Mouse (Mus musculus) large intestine, adult 2 months (tissue): ENCODE results near the gene Cpa4. TPM values are rescaled to one million over a fixed set of nuclear protein-coding genes. Genes with fewer than 3 reads are reported as not detected.

Experiments used
- DNase-seq: peaks from one replicate; pipeline ENCODE4 v3.0.0-alpha.2; 2012; ENCODE audit warnings: low read depth, low spot score
- WGBS: fragments of 180-500 bp; shearing (Covaris S2); methylation state at CpG from one replicate; pipeline ENCODE4 v1.1.7; 2018; 5-methylcytosine and 5-hydroxymethylcytosine counted together
- polyA plus RNA-seq: library from polyadenylated mRNA; depleted of rRNA; stranded (reverse); fragments of >200 nt; gene quantifications from 2 replicates; pipeline ENCODE4 v1.2.3, GENCODE M21; 2012

The Cpa4 gene
- polyA plus RNA-seq, 1 experiment: not detected

DNA sequence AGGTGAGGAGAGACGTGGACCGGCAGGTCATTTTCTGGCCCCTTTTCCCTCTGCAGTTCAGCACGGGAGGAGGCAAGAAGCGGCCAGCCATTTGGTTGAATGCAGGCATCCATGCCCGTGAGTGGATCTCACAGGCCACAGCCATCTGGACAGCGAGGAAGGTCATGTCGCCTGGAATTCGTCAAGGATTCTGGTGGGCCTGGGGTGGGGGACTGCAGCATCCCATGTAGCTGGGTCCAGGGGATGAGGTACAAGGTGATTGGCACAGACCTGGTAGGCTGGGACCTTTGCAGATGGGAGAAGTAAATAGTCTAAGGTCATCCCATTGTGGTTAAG lies 12.6 kb downstream of the Cpa4 start:
- 92% methylated on average over 8 of the region's 8 CpGs for WGBS
- no peak for DNase-seq

DNA sequence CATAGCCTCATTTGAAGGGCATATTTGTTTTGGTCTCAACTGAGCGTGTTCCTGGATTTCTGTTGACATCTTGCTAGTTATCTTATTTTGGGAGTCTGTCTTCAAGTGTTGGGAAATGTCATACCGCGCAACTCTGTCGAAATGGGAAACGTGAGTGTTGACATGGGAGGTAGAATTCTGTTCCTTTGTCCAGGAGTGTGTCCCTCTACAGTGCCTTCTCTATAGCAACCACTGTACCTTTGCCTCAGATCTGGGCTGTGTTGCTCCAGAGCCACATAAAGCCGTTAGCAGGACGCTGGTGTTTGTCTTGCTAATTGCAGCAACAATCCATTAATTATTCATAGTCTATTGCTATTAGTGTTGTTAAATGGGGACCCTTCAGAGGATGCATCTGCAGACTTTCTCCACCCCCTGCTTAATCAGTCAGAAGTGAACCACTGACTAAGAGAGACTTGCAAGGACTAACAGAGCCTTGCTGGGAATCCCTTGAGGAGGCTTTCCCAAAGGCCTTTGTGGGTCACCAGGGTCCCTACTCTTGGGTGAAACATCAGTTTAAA lies 18.8 kb downstream of the Cpa4 start:
- 80% methylated on average over 7 of the region's 7 CpGs for WGBS
- no peak for DNase-seq

DNA sequence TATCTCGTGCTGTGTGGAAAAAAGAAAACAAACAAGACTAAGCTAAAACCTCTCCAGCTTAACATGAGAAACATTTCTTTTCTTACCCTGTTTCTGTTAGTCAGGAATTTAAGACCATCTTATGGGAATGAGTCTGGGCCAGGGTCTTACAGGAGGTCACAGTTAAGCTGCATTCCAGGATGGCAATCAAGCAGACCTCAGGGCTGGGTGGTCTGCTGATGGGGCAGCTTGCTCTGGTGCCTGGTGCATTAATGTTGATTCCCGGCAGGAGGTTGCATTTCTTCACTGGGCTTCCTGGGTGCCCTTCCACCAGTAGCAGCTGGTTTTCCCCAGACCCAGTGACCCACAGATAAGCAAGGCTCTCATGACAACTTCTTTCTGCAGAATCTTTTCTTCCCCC lies 21.6 kb downstream of the Cpa4 start:
- no peak for DNase-seq
- 32% methylated on average over 2 of the region's 2 CpGs for WGBS

DNA sequence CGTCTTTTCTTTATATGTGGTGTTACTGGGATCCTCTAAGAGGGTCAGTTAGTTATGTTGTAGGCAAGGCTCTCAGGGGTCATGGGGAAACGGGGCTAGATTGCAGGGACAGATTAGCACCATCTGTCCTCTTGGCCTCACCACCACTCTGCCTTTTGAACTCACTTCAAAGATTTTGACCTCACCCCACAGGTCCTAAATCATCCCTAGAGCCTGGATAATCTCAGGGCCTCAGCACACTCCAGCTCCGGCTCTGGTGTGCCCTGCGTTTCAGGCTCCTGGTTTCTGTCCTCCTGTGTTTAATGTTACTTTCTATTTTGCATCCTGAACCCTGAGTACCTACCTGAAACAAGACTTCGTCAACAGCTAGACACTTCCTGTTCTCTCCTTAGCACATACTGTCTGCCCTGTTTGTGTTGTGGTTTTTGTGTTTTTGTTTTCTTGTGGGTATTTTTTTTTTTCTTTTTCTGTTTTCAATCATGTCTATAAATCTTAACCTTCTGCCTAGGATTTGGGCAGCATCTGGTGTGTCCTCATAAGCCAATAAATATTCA lies 23.8 kb downstream of the Cpa4 start:
- no peak for DNase-seq
- 43% methylated on average over 5 of the region's 5 CpGs for WGBS

DNA sequence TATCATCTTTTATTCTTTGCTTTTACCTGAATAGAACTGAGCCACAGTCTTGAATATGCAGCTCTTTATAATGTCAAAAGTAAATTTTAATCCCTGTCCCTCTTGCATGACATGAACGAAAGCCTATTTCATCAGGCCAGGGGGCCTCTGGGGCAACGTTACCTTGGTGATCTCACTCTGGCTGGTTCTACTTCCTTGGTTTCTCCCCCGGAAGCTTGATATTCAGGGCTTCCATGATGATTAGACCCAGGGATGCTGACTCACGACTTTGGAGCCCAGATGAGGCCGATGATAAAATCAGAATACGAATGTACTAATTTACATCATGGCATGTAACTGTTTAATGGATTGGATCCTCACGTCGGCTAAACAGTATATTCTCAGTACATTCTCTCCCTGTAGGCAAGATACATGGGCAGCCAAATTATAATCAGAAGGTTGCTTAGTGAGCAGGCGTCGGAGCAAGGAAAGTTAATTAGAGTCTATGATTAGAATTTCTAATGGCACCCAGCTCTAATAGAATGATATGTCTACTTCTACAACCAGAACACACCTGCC lies 24.3 kb downstream of the Cpa4 start:
- no peak for DNase-seq
- 82% methylated on average over 10 of the region's 10 CpGs for WGBS

DNA sequence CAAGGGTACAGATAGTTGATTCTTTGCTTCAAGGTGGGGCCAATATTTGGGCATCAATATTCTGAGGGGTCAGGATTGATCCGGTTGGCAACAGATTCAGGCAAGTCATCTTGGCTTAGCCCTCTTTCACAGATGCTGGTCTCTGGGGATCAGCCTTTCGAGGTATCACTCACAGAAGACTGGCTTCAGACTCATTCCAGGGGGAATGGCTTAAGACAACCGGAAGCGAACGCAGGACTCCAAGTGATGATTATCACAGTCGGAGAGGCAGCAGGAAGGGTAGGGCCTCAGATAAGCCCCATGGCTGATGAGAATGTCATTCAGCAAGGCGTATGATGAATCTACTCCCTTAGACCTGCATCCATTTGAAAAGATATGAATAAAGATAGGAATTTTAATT lies 26.2 kb downstream of the Cpa4 start:
- no peak for DNase-seq
- 89% methylated on average over 7 of the region's 7 CpGs for WGBS

DNA sequence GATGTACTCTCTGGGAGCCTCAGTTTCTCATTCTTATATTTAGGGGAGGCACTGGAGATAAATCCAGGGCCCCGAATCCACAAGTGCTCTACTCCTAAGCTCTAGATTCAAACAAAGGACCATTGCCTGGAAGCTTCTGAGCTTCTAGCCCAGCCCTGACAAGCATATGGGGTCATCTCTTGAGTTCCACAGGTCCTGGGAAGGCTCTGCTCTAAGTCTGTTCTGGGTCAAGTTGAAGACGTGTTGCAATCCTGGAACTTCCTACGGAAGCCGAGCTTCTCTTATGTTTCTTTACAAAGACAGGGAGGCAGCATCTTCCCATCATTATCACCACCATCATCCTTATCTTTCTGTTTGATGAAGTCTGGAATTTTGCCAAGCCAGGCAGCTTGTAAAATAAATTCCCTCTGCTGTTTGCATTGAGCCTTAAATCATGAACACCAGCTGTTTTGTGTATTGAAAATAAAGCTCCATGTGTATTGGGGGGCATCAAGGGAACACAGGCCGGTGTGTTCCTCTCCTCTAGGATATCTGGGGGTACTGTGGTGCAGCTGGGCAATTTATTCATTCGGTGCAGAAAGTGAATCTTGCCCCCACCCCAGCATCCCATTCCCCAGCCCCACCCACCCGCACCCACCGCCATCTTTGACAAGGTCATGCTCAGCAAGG lies 28.2 kb downstream of the Cpa4 start:
- no peak for DNase-seq
- WGBS: 63% methylated on average over 8 of the region's 8 CpGs

DNA sequence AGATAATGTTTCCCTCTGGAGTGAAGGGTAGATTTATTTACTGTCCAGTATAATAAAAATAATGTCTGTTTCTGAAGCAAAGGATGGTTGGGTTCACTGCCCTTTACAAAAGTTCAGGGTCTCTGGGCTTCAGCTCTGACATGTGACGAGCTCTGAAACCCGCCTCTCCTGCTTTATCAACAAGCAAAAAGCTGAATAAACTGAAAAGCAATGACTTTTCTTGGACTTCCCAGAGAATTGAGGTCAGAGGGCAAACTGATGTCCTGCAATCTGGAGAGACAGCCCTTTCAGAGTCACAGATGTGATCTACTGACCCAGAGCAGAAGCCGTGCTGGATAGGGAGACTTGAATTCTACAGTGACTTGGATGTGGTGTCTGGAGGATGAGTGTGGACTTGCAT lies 31.9 kb downstream of the Cpa4 start:
- WGBS: 61% methylated on average over 3 of the region's 3 CpGs
- no peak for DNase-seq

DNA sequence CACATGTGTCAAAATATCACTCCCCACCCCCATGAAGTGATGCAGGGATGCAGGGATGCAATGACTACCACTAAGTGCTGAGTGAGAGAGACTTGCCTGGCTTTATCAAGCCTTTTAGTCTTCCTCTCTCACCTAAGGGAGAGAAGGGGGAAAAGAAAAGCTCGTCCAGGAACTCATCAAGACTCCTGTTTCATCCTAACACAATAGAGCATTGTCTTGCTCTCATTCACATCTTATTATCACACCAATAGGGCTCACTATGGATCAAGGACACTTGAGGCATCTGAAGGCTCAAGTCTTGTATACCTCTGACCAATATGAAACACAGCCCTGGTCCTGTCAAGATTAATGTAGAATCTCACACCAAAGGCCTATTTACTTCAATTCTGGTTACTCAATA lies 32.8 kb downstream of the Cpa4 start:
- no peak for DNase-seq
- WGBS: 73% methylated on average over 1 of the region's 1 CpGs

DNA sequence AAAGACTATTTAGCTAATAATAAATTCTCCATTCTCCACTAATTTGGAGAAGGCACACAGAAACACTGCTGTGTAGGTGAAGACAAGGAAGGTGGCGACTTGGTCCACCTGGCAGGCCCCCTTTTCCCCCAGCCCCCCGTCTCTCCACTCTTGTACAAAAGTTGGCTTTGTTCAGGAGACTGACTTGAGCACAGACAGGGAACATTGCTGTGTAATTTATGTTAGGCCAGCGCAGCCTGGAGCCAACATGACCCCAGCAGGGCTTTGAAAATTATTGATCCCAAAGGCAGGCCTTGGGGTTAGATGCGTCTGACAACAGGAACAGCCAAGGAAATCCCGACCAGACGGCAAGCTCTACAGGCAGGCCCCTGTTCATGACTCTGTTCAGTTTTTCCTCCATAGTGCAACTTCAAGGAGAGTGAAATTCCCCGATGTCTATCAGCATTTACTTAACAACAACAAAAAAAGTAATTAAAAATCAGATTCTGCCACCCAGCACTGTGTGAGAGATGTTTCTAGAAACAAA lies 36.2 kb downstream of the Cpa4 start:
- 76% methylated on average over 7 of the region's 7 CpGs for WGBS
- DNase-seq: no peak

DNA sequence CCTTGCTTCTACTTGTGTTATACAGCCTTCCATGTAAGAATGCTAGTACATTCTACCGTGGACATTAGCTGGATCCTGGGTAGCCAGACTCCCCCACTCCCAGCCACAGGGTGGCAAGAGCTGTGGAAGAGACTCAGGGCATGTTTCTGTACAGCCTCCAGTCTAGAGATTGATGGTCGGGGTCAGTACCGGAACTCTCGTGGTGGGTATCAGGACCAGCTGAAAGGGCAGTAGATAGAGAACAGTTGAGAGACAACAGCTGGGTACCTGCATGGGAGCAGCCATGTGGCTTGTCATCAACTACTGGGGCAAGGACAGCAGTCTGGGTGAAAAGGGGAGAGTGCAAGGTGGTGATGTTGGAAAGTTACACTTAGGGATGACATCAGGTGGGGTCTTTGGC lies 36.9 kb downstream of the Cpa4 start:
- 88% methylated on average over 4 of the region's 4 CpGs for WGBS
- DNase-seq: no peak

DNA sequence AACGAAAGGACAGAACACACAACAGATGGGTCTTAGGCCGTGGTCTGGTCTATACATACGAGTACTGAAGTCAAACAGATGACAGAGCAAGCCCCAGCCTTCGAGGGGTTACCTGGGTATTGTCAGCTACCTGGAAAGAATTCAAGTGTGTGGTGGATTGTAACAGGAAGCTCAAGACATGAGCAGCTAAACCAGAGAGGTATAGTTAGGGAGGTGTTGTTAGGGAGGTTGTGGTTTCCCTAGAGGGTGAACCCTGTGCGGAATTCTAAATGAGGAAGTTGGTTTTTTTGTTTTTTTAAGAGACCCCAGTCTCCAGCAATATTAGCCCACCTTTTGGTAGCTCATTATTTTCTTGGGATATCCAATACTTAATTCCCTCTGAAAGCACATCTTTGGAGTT lies 37.5 kb downstream of the Cpa4 start:
- DNase-seq: no peak
- 69% methylated on average over 5 of the region's 5 CpGs for WGBS

DNA sequence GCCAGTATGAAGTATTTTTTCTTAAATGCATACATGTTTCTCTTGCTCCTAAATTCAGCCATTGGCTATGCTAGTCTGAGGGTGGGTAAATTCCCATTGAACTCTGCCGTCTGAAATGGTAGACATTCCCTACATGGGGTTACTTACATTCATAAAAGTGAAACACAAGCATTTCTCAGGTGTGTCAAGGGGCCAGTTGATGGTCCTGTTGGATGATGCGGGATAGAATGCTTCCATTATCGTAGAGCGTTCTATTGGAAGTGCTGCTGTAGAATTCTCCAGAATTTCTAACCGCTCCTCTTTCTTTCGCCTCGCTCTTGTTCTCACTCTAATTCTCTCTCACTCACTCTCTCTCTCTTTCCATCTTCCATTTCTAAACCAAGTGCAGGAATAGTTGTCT lies 42.5 kb downstream of the Cpa4 start, which contains the start of gene Cpa5:
Gene Cpa5, plus strand, starts transcription at position 301 of the 400 bp plus-strand sequence.
- WGBS: 95% methylated on average over 7 of the region's 7 CpGs
- DNase-seq: no peak

DNA sequence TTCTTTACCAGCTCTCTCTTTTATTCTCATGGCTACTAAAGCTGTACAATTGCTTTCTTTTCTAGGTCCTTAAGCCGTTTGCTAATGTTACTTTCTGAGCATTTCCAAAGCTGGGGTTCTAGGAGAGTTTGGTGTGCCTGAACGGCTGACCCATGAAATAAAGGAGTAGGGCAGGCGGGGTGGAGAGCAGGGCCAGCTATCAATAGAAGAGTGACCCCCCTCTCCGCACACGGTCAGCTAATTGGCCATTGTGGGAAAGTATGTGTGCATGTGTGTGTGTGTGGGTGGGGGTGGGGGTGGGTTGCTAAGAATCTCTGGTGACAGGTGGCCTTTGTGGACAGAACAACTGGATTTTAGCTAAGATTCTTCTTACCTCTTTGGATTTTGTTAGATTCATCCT lies 43.0 kb downstream of the Cpa4 start:
- no peak for DNase-seq
- 73% methylated on average over 5 of the region's 5 CpGs for WGBS

DNA sequence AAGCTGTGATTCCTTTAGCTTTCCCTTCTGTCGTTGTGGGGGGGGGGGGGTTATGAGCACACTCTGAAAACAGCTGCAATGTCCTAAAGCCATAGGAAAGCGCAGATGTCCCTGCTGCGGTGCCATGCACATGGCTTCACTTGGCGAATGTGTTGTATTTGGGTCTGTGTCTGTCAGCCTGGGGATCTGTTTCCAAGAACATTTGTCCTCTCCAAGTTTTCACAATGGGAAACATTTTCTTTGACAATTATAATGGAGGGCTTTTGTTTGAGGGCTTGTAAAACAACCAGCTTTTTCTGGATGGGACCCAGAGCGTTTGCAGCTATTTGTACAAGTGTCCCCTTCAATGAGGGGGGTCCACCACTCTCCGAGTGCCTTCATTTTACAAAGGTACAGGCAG lies 46.1 kb downstream of the Cpa4 start:
- WGBS: 81% methylated on average over 6 of the region's 6 CpGs
- DNase-seq: no peak

DNA sequence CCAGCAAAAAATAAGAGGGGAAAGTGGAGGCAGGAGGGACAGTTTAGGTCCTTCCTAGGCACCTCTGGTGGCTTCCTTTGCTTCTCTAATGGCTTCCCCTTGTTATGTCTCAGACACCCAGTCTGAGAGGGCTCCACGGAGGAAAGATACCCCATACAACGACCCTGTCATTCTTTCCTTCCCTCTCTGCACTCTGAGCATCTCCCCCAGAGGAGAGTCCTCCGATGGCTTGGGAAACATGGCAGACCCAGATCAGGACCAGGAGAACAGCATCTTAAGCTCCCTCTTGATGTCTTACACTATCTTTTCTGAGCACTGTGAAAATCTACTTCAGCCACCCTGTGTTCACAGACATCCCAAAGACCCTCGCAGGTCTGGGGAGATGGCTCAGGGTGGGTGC lies 47.6 kb downstream of the Cpa4 start:
- no peak for DNase-seq
- WGBS: 45% methylated on average over 4 of the region's 4 CpGs

DNA sequence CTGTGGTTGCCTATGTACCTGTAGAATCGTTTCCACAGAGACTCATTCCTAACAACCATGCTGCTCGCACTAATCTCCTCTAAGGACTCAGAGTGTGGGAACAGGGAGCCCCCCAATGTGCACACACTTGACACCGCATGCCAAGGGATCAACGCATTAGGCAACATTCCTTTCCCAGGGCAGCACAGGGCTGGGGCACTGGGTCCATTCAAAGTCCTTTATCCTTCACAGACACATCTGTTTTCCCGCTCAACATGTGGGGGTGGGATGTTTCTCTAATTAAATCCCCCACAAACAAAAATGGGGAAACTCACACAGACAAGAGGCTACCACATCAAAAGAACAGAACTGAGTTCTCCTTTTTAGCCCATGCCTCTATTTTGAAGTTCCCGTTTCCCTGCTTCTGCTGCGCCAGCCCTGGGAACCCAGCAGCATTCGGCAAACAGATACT lies 48.3 kb downstream of the Cpa4 start:
- no peak for DNase-seq
- 41% methylated on average over 8 of the region's 8 CpGs for WGBS

DNA sequence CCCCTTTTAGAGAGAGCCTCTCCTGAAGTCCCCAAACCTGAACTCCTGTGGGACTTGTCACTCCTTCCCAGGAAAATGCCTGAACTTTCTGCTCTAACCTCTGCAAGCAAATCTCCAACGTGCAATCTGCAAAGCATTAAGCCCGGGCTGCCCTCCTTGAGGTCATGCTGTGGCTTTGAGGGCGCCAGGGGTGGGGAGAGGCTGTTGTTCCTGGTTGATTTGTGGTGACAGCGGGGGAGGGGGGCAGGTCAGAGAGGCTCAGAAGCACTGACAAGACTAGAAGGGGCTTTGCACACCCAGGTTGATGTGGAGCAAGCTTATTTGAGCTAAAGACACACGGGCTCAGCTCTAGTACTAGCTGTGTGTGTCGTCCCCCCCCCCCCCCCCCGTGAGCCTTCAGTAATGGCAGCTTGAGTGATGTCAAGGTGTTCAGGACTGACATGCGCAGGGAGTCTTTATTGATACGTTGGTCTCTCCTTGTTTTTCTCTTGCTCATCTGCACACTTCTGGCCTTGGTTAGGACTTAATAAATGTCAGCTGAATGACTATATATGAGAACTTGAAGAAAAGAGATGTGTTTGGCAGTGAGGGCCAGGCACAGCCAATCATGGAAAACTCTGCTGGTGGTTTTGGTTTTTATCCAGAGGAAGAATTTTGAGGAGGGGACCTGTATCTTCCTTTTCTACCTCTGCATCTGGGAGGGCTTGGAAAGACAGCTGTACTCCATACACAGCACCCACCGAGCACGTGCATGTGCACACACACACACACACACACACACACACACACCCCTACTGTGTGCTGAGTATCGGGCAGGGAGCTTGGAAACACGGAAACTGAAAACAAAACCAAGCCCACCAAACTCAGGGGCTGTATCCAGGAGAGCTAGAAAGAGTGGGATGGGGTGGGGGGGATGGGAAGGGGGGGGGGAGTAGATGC lies 49.1 kb downstream of the Cpa4 start:
- no peak for DNase-seq
- WGBS: 24% methylated on average over 13 of the region's 13 CpGs

DNA sequence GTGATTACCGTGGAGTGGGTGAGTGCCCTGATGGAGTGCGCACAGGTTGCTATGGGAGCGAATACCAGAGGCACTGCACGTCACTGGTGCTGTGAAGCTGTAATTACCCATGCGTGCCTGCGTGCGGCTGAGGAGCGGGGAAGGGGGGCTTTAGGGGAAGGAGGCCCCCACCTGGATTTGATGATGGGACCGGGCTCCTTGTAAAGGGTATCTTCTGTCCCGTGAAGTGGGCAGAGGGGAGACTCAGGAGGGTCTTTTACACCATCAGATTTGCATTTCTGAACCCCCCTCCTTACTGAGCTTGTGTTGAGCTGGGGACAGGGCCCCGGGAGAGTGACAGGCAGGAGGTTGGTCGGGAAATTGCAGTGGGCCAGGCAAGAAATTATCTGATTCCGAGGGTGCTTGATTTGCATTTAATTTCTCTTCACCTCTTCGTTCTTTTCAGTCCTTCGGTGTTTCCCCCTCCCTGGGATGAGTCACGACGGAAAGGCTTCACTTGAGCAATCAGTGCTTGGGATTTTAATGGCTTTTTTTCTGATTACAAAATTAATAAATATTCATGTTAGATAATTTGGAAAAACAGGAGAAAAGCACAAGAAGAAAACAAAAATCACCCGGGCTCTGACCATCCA lies 49.9 kb downstream of the Cpa4 start:
- no peak for DNase-seq
- 33% methylated on average over 18 of the region's 18 CpGs for WGBS

DNA sequence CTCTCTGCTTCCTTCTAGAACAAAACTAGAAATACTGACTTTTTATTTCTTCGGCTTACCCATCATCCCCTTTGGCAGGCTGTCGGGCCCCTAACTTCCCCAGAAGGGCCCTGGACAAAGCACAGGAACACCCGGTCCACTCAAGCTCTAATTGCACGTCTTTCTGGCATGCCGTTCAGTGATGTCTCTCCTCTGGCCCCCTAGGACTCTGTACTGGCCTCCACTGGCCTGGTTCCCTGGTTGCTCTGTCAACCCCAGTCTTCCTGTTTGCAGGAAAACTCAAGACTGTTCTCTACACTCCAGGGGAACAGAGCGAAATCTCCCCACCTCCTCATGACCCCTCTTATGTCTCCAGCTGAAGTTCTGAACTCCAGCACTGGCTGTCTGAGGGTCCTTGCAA lies 50.6 kb downstream of the Cpa4 start:
- no peak for DNase-seq
- 56% methylated on average over 6 of the region's 6 CpGs for WGBS
